Mouse (Mus musculus): ENCODE results near the gene Zw10. TPM values are rescaled to one million over a fixed set of nuclear protein-coding genes. Genes with fewer than 3 reads are reported as not detected.

Gene Zw10
- total RNA-seq, 1 experiment from 2014 or later: 18.9 TPM

Other genes with a start within 250 kb of the Zw10 start
- gene Zbtb16, start 219.4 kb upstream of the Zw10 start, total RNA-seq (2021): 21.0 and 21.6 TPM in 2 replicates
- 3.2 and 3.8 TPM in 2 replicates for gene Htr3a, start 144.5 kb upstream of the Zw10 start, total RNA-seq (2021)
- 0.43 TPM in 1 of 2 replicates, not detected in the other for gene Htr3b, start 90.6 kb upstream of the Zw10 start, total RNA-seq (2021)
- 14.3 and 26.4 TPM in 2 replicates for gene Usp28, start 70.2 kb upstream of the Zw10 start, total RNA-seq (2021)
- 0.94 TPM in 1 of 2 replicates, not detected in the other for gene Tmprss5, start 25.6 kb downstream of the Zw10 start, total RNA-seq (2021)
- gene Gm4894, start 194.9 kb downstream of the Zw10 start, total RNA-seq (2021): not detected in 2 replicates

All from adrenal gland, postnatal 25 days (tissue).